Mouse (Mus musculus) CD4-positive, CD25-positive, alpha-beta regulatory T cell, adult 2 months (primary cell): ENCODE measurements at regions not wholly inside any gene's neighbourhood (a gene's known extent, or its start where the extent isn't known, plus 50 kb on each side); places are given as distances from the start of the nearest gene placed in this dataset.

Experiments used
- DNase-seq: peaks from one replicate; pipeline ENCODE4 v3.0.0-alpha.2; 2012; ENCODE audit warnings: low read depth, low spot score

DNA sequence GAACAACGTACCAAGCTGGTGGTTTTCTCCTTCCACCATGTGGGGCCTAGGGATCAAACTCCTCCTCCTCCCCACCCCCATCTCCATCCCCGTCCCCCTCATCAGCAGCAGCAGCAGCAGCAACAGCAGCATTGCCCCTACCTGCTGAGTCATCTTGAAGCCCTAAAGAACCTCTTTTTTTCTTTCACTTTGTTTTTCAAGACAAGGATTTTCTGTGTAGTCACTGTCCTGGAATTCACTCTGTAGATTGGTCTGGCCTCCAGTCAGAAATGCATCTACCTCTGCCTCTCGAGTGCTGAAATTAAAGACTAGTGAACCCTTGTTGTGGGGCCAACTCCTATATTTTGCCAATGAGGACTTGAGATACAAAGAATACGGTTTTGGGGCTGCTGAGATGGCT is 85.6 kb upstream of the Tle3 start:
- DNase-seq = no peak

DNA sequence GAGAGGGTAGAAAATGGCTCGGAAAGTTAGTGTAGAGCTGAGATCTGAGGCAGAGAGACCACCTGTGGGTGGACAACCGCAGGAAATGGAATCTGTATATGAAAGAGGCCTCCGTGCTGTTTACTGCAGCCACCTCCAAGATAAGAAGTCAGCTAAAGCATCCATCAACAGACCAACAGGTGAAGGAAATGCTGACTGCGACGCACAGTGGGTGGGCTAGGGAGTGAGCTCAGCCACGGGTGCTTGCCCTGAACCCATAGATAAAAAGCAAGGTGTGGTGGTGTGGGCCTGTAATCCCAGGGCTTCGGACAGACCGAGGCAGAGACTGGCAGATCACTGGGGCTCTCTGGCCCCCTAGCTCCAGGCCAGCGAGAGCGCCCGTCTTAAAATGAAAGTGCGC is 83.0 kb upstream of the Tle3 start:
- no peak for DNase-seq

DNA sequence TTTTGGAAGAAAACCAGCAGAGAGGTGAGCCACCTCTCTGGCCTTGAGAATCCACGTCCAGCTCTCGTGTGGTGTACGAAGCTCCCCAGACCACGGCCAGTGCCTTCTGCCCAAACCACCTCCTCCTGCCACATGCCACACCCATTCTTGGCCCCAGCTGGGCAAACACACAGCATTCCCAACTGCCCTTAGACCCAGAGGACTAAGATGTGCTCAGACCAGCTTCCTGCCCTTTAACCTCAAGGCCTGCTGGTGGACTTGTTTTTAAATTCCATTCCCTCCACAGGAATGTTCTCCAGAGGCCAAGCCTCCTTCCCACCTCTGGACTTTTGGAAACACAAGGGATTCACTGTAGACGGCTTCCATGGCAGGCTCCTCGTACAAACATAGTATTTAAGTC is 82.5 kb upstream of the Tle3 start:
- DNase-seq = no peak

DNA sequence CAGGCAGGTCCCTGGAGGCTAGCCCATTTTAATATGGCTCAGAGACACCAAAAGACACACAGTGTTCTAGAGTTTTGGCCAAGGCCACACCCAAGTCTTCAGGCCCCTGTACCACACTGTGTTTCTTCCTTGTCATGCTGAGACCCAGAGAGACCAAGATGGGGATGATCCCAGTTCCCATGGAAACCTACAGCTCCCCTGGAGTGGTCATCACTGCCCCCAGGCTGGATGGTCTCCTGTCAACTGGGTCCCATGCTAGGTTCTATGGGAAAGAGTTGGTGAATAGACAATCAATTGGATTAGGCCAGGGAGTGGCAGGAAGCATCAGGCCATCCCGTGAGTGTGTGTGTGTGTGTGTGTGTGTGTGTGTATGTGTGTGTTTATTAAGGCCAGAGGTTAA is 80.5 kb upstream of the Tle3 start:
- DNase-seq = no peak

DNA sequence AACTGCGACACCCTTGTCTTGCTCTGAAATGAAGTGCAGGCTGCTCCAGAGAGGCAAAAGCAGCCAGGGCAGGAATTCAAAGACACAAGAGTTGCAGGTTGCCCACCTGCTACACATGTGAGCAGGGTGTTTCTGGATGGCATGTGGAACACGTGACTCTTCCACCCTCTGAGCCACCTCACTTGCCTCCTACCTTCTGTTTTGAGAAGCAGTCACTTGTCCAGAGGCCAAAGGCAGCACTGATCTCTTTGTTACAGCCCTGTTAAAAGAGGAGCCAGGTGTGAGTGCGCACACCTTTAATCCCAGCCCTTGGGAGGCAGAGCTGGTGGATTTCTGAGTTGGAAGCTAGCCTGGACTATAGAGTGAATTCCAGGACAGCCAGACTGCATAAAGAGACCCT is 79.7 kb upstream of the Tle3 start:
- DNase-seq = no peak

DNA sequence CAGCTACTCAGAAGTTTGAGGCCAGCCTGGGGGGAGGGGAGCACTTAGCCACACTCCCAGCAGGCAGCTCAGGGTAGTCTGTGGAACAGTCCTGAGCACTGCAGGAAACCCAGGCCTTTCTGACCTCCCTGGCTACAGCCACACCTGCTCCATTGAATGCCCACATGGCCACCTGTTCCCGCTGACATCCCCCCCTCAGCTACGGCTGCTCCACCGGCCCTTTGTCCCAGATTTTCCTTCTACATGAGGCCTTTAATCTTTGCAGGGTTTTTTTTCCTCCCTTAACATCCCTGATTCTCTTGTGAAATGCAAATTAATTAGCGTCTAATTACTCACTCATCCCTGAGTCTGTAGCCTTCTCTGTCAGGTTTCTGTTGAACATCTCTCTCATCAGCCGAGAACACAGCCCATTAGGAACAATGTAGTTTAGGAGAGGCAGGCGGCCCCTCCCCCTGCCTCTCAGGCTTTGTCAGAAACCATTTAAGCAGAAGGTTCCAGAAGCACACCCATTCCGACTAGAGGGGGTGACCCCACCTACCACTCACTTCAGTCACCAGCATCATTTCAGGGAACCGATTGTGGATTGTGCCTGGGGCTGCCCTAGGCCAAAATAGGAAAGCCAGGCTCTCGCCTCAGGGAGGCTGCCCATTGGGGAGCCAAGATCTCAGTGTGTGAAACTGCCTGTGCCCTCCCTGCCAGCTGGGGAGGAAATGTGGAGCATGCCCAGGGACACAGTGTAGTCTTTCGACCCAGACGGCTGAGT is 78.8 kb upstream of the Tle3 start:
- DNase-seq = no peak

DNA sequence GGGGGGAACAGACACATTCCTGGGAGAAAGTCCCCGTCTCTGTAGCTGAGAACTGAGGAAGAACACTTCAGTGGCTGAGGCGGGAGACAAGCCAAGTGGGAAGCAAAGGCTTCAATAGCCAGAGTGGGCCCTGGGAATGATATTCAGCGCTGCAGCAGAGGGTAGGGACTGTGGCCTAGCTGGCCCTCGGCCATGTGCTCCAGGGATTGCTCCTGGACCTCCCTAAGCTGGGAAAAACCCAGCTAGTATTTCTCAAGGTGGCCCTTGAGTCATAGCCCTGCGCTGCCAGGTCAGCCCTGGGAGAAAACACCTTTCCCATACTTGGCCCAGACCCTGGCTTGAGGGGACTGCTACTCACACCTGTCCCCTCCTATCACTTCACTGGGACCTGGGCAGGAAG is 77.2 kb upstream of the Tle3 start:
- no peak for DNase-seq

DNA sequence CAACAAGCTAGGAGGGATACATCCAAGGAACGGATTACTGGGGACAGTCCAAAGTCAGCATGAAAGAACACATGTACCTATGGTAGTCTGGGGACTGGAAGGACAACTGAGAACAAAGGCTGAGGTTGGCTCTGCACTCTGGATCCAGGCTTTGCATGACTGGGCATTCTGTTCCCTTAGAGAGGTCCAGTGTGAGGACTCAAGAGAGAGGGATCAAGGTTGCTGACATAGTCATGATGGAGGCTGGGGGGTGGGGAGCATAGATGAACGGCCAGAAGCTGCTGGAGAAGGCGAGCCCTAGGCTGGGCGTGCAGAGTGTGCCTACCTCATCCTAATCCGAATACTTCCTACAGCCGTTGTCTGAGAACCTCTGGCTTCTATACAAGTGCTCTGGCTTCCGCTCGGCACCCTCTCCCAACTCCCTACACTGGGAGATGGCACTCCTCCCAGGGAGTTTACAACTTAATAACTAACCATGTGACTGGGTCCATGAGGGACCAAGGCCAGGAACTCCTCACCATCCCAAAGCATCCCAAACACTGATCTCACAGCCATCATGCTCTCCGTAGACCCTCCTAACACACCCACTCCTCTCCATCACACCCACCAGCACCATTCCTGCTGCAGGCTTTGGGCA is 75.7 kb upstream of the Tle3 start:
- no peak for DNase-seq

DNA sequence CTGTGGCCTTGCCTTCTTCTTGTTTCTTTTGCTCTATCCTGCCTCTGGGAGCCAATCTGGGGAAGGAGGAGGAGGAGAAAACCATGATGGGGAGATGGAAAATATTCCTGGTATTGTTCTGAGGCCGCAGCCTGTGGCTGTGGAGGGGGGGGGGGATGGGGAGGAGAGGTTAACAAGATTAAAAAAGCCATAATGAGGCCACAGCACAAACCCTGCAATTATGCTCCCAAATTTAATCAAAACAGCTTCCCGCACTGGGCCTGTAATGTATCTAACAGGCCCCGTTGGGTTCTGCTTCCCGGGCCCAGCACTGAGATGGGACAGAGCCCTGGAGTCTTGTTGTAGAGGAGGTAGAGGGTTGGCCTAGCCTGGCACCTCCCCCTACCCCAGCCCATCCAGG is 74.8 kb upstream of the Tle3 start:
- DNase-seq = no peak

DNA sequence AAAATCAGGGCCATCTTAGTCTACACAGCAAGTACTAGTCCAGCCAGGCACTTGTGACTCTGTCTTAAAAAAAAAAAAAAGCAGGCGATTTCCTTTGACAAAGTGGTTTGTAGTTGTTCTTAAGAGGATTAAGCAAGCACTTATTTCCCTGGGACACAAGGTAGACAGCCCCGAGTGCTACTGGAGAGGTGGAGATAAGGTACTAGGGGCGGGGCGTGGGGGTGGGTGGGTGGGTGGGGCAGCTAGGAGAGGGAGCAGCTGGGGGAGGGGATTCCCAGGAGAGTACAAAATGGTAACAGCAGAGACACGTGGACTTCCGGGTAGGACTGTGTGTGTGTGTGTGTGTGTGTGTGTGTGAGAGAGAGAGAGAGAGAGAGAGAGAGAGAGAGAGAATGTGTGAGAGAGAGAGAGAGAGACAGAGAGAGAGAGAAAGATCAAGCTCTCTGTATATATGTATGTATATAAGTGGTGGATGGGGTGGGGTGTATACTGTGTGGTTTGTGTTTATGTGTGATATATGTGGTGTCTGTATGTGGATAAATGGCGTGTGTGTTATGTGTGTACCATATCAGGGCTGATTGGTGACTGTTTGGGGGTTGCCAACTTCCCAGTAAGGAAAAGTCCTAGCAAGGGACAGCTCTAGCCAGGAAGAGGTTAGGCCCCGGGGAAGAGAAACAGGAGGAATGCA is 72.1 kb upstream of the Tle3 start:
- peak; percentile 23 for DNase-seq

DNA sequence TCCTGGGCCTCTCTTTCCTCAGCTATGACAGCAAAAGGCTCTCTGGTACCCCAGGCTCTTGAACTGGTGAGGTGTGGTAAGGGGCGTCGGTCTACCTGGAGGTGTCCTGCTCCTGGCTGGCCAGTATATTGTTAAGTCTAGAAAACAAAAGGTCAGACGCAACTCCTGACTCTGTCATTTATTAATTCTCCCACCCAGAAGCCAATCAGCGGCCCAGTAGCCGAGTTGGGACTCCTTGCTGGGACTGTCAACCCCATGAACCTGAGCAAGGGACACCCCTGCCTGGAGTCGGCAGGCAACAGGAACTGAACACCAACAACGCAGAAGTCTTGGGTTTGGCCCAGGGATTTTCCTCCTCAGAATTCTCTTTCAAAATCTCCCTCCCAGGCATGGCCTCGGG is 71.1 kb upstream of the Tle3 start:
- no peak for DNase-seq

DNA sequence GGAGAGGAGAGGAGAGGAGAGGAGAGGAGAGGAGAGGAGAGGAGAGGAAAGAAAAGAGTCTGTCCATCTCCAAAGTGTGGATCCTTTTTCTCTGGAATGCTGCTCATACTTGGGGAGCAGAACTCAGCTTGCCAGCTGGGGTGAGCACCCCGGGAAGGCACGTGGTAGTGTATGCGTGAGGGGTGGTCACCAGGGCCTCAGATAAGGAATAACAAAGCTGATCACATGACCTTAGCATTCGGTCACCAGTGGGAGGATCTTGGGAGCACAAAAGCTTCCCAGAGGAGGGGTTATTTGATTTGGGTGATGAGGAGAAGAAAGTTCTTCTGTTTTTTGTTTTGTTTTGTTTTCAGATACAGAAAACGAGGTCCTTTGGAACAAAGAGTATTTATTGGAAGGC is 69.4 kb upstream of the Tle3 start:
- no peak for DNase-seq

DNA sequence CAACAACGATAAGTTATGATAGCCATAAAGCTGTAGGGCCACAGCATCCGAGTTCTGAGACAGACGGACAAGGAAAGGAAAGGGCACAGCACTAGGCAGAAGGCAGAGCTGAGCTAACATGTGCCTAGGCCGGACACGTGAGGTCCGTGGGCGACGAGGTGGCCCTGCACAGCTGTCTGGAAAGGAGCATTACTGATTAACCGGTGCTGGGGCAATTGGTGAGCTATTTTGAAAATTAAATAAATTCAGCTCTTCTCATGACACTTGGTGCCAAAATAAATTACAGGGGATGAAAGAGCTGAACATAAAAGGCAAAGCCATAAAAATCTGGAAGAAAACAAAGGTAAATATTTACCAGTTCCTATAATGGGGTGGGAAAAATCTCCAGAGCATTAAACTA is 65.9 kb upstream of the Tle3 start:
- no peak for DNase-seq

DNA sequence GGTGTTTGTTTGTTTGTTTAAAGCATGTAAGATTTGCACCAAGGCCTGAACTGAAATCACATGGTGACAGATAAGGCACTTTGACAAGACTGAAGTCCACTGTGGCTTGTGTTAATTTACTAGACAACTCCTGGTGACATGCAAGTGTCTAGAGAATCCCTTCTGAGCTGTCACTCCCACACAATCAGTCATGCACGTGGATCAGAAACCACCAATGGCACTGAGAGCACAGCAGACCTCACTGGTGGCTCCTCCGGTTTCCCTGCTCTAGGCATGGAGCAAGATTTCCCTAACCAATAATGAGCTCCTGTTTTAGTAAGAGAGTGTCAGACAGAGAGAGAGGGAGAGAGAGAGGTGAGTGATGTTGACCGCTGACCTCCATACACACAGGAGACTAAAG is 63.1 kb upstream of the Tle3 start:
- DNase-seq = no peak

DNA sequence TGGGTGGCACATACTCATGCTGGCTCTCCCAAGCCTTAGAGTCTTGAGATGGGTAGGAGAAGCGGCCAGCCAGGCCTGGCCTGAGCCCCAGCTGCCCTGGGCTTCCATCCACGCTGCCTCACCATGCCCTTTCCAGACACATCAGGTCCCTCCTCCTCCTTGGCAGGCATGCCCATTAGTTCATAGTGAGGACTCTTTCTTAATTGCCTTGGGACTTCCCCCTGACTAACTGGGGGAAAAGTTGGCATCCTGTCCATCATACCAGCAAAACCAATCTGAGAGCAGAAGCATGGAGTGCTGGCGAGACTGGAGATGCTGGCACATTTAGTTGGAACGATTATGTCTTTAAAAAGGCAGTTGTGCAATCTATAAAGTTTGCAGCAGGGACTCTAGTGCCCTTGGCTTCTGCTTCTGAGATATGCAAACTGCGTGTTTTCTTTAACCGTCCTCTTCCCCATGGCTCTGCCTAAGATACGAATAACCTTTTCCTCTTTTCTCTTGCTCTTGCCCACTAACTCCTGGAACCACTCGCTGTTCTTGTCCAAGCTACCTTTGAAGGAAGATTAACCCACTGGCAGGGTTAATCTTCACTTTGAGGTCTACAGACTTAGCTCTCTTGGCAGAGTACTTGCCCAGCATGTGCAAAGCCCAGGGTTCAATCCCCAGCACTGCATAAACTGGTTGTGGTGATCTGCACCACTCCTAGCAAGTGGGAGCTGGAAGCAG is 62.2 kb upstream of the Tle3 start:
- DNase-seq = no peak

DNA sequence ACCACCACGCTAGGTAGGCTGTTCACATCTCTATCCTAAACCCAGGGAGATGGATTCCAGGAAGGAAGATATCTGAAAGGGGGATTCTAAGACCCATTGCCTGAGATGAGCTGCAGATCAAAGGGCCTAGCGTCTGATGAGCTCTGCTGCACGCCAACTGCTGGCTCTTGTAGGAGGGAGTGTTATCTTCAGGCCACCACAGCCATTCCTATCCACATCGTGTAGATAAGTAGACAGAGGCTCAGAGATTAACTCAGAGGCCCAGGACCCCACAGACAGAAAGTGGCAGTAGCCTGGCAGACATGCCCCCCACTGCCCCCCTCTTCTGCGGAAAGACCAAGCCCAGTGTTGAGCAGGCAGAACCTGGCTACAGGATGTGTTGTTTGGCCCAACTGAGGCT is 61.6 kb upstream of the Tle3 start:
- no peak for DNase-seq

DNA sequence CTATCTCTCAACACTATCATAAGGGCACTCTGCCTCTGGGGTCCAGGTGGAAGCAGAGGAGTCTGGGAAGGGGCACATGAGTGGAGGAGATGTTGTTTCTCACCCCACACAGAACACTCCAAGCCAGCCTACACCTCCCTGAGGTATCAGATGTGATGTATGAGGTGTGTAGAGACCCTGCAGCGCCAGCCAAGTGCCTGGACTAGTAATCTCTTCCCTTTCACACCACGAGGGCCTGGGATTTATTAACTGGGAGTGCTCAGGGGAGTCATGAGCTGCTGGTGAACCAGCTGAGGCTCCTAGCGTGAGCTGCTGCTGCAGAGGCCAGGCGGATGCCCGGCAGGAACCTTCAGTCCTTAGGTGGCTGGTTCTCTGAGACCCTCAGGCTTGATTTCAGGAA is 60.6 kb upstream of the Tle3 start:
- no peak for DNase-seq

DNA sequence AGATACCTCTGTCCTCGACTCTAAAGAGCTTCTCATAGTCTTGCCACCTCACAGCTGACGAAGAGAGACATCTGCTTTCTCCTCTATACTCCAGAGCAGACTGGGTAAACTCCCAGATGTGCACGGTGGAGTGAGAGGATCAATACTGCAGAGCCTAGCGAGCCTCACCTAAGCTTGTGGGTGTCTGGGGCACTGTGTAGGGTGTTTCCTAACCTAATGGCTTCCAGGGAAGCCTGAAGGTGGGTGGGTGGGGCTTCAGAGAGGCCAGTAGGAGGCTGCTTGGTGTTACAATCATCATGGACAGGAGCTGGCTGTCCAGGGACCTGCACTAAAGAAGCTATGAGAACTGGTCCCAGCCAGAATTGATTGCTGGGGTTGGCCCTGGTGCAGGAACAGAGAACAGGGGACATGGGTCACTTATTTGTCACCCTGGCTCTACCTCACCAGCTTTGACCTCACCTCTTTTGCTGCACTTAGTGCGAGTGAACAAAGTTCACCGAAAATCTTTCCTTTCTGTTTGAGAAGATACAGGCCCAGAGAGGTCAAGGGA is 57.5 kb upstream of the Tle3 start:
- no peak for DNase-seq

DNA sequence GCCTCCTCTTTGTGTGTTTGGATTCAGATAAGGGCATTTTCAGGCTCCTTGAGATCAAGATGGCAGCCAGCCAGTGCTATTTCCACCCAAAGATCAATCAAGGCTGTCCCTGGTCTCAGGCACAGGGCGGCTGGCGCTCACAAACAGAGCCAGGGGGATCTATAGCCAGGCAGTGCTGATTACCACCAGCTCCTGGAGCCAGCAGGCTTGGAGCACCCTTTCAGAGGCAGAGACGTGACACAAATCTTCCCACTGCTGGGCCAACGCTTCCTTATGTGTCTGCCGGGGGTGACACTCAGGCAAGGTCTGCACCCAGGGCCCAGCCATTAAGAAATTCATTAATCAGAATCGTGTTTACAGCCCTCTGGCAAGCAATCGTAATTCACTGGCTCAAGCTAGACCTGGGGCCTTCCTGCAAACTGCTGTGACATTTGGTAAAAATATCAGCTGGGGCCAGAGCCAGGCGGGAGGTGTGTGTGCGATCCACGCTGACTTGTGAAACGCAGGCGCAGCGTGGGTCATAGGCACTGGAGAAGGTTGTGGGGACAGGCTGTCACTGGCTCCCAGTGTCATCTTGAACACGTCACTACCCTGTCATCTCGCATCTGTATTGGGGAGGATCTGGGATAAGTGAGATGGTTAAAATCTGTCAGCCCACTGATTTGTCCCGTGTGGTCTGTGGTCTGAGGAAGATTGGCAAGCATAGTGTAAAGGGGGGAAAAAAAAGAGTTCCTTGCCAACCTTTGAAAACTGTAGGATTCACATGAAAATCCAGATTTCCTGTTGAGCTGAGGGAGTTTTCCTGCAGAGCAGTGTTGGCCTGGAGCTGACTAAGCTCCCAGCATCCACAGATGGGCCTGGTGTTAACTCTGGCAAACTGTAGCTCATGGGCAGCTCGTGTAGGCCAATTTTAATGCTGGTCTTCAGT is 56.5 kb upstream of the Tle3 start:
- DNase-seq = no peak

DNA sequence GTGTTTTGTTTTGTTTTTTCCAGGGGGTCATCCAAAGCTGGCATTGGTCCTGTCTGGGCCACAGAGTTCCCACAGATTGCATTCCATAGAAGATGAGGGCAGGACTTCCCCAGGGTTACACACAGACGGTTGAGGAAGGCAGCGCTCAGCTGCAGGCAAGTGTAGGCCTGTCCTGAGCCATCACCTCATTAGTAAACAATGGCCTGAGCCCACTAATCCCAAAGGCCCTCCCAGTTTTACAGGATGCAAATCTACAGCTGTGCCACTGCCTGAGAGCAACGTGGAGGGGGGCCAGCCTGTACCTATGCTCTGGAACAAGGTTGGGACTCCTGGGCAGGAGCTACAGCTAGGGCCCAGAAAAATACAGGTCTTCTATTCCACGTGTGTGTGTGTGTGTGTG is 55.7 kb upstream of the Tle3 start:
- DNase-seq = no peak

DNA sequence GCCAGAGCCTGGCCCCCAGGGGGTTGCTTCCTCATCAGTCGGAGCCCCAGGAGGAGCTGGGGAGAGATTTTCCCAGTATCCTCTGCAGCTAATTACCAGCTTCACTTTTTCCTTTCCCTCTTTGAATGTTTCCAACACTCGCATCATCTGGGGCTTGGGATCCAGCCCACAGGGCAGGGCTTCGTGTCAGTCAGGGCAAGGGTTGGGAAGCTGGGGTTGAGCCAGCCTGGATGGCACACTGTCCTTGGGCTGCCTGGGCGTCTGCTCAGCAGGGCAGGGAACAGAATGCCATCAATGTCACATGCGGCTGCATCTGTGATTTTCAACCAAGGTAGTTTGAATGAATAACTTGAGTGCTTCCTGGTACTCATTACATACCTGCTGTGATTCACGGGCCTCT is 52.4 kb upstream of the Tle3 start:
- DNase-seq = no peak
